Mouse (Mus musculus) brain, embryonic 14.5 days (tissue): Measurements from ENCODE around the gene Rabgef1.

Experiments used
- CTCF ChIP-seq: fragments of 200-500 bp; IDR thresholded peaks from 2 replicates; pipeline ENCODE4 v1.5.1; 2012; ENCODE audit warnings: inconsistent platforms, mild to moderate bottlenecking, moderate library complexity, borderline replicate concordance; ENCODE audit not compliant: insufficient read depth, insufficient read length; ENCODE audit errors: extremely low read depth
- POLR2A ChIP-seq: fragments of 200-500 bp; IDR thresholded peaks from 2 replicates; pipeline ENCODE4 v1.6.1; 2012; ENCODE audit warnings: mild to moderate bottlenecking, inconsistent platforms, borderline replicate concordance; ENCODE audit not compliant: poor library complexity, insufficient read depth, insufficient read length, severe bottlenecking; ENCODE audit errors: extremely low read depth

DNA sequence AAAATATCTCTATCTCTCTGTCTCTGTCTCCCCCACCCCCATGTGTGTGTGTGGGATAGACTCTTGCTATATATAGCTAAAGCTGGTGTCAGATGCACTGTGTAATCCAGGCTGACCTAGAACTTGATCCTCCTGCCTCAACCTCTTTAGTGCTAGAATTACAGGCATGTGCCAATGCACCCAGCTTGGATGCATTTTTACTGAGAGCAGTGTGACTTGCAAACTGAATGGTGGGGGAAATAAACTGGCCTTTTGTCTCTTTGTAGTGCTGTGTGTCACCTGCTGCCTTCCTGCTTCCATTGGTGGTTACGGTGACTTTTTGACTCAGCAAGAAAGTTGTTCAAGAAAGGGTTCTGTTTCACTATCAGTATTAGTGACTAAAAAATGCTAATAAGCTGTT lies 24.7 kb downstream of the Rabgef1 start:
- TF ChIP-seq POLR2A (no peak), CTCF (no peak)
